Mouse (Mus musculus) CH12.LX (cell line): ENCODE measurements around the gene Zfp968. TPM values are rescaled to one million over a fixed set of nuclear protein-coding genes. Genes with fewer than 3 reads are reported as not detected.
"Not testable (repeated sequence)": the region's sequence is repeated elsewhere in the genome, so short reads cannot be mapped to it uniquely, and the experiment has no call there.

Source experiments
- DNase-seq: peaks from one replicate; pipeline ENCODE4 v3.0.0-alpha.2; 2013; ENCODE audit errors: extremely low read depth
- H3K27ac ChIP-seq: 2 replicates; pipeline ENCODE4 v1.5.1; 2012; ENCODE audit warnings: low read depth, mild to moderate bottlenecking, control low read depth, moderate library complexity; ENCODE audit not compliant: insufficient read depth
- H3K27me3 ChIP-seq: replicated peaks from 2 replicates; pipeline ENCODE3; 2012; ENCODE audit warnings: inconsistent platforms
- H3K36me3 ChIP-seq, 2 experiments: replicated peaks in 1 of 2; 2 replicates each; pipeline versions ENCODE3 to v1.6.1; 2012; ENCODE audit warnings: inconsistent platforms in 1 of 2, low read length in 1 of 2, mild to moderate bottlenecking in 1 of 2, mixed read lengths in 1 of 2, moderate library complexity in 1 of 2; ENCODE audit not compliant: control insufficient read depth in 1 of 2, insufficient read depth in 1 of 2
- H3K4me1 ChIP-seq, 2 experiments: 2 replicates each; pipeline ENCODE4 v1.6.1; 2012; ENCODE audit warnings: inconsistent platforms in 1 of 2, moderate library complexity in 1 of 2; ENCODE audit not compliant: insufficient read depth in 2 of 2, control insufficient read depth in 1 of 2
- H3K4me2 ChIP-seq: 2 replicates; pipeline ENCODE4 v1.6.1; 2012; ENCODE audit warnings: low read depth, mild to moderate bottlenecking, control low read depth; ENCODE audit not compliant: poor library complexity, insufficient read depth, severe bottlenecking
- H3K4me3 ChIP-seq, 3 experiments: fragments of 150-350 bp in 1 of 3; sonication (generic) in 1 of 3; replicated peaks in 1 of 3; 2 replicates each; pipeline versions ENCODE3 to v1.5.1; 2011 to 2012; ENCODE audit warnings: low read depth in 2 of 3, low read length in 2 of 3, mild to moderate bottlenecking in 2 of 3, moderate library complexity in 2 of 3, control low read depth in 1 of 3, improper control_type of control experiment in 1 of 3, inconsistent platforms in 1 of 3, mixed read lengths in 1 of 3; ENCODE audit not compliant: poor library complexity in 1 of 3
- H3K79me2 ChIP-seq: replicated peaks from 2 replicates; pipeline ENCODE4 v1.6.1; 2012; ENCODE audit warnings: mild to moderate bottlenecking, moderate library complexity; ENCODE audit not compliant: control insufficient read depth, poor library complexity, insufficient read depth, severe bottlenecking; ENCODE audit errors: extremely low read depth
- H3K9ac ChIP-seq: 2 replicates; pipeline ENCODE4 v1.6.1; 2012; ENCODE audit warnings: low read depth, mild to moderate bottlenecking, control low read depth, moderate library complexity; ENCODE audit not compliant: insufficient read depth
- H3K9me3 ChIP-seq: replicated peaks from 2 replicates; pipeline ENCODE3; 2012; ENCODE audit warnings: low read length, inconsistent platforms, mixed read lengths
- dilution Hi-C: fragments of 300-500 bp; cut with MboI; formaldehyde crosslinking; loops from 2 replicates; pipeline ENCODE4 v1.14.3; 2020; ENCODE audit warnings: low sequenced_read_pairs; ENCODE audit not compliant: extremely low pct_unique_long_range_greater_than_20kb, extremely low pct_ligation_motif_present
- in situ Hi-C: fragments of 300-500 bp; cut with MboI; formaldehyde crosslinking; loops from 3 replicates; pipeline ENCODE4 v1.14.3; 2019; ENCODE audit warnings: low sequenced_read_pairs, low pct_ligation_motif_present, low pct_unique_long_range_greater_than_20kb, mixed read lengths
- polyA plus RNA-seq: library from polyadenylated mRNA; unstranded; fragments of >175 nt; gene quantifications from 2 replicates; pipeline ENCODE4 v1.2.1, GENCODE M21; 2012; ENCODE audit warnings: low read depth; ENCODE audit not compliant: insufficient read length
- total RNA-seq, 2 experiments: library from RNA; depleted of rRNA; stranded (reverse); fragments of 300-350 nt in 1 of 2; fragments of >200 nt in 1 of 2; gene quantifications; 2 replicates each; pipeline ENCODE4 v1.2.3; 2012 to 2014

The Zfp968 gene
- total RNA-seq (2012; rRNA removed) (2.9 and 3.1 TPM in 2 replicates), total RNA-seq (2014; rRNA removed) (8.0 and 9.0 TPM in 2 replicates), polyA plus RNA-seq (1.3 and 1.5 TPM in 2 replicates)

- dilution Hi-C loops, DNase-seq, H3K9ac ChIP-seq, H3K27me3 ChIP-seq, H3K27ac ChIP-seq, H3K79me2 ChIP-seq, H3K36me3 ChIP-seq, H3K4me1 ChIP-seq, H3K4me2 ChIP-seq, in situ Hi-C loops, H3K4me3 ChIP-seq, H3K9me3 ChIP-seq: not testable (repeated sequence)
Measured at GRCm38 (mm10) chr2:175372136-175372535, at the start of gene Zfp968. Gene Zfp968 (plus strand): TSS chr2:175372436.

- H3K9me3 ChIP-seq, H3K4me1 ChIP-seq, H3K36me3 ChIP-seq, H3K27me3 ChIP-seq, H3K4me3 ChIP-seq, dilution Hi-C loops, H3K27ac ChIP-seq, in situ Hi-C loops, DNase-seq, H3K79me2 ChIP-seq, H3K4me2 ChIP-seq, H3K9ac ChIP-seq: not testable (repeated sequence)
Measured at GRCm38 (mm10) chr2:175338097-175338496, 34.1 kb upstream of the Zfp968 start, which contains the start of gene Gm4631. Gene Gm4631 (minus strand): TSS chr2:175338197.

Other genes with a start within 250 kb of the Zfp968 start
- gene Gm14399, start 230.4 kb upstream of the Zfp968 start, total RNA-seq (2012; rRNA removed): 6.5 and 6.9 TPM in 2 replicates
- 16.5 and 18.3 TPM in 2 replicates for gene Gm14399, start 230.4 kb upstream of the Zfp968 start, total RNA-seq (2014; rRNA removed)
- 6.6 and 6.7 TPM in 2 replicates for gene Gm14399, start 230.4 kb upstream of the Zfp968 start, polyA plus RNA-seq
- 2.9 and 3.1 TPM in 2 replicates for gene Gm14443, start 196.6 kb upstream of the Zfp968 start, total RNA-seq (2012; rRNA removed)
- 2.7 and 3.0 TPM in 2 replicates for gene Gm14443, start 196.6 kb upstream of the Zfp968 start, total RNA-seq (2014; rRNA removed)
- gene Gm14443, start 196.6 kb upstream of the Zfp968 start, polyA plus RNA-seq: 1.9 and 2.0 TPM in 2 replicates
- gene Gm14391, start 165.5 kb upstream of the Zfp968 start, total RNA-seq (2012; rRNA removed): 13.4 and 13.5 TPM in 2 replicates
- gene Gm14391, start 165.5 kb upstream of the Zfp968 start, total RNA-seq (2014; rRNA removed): 14.3 and 15.4 TPM in 2 replicates
- gene Gm14391, start 165.5 kb upstream of the Zfp968 start, polyA plus RNA-seq: 11.3 and 15.2 TPM in 2 replicates
- gene Gm14440, start 97.3 kb upstream of the Zfp968 start, total RNA-seq (2012; rRNA removed): not detected in 2 replicates
- 3.4 TPM in 1 of 2 replicates, not detected in the other for gene Gm14440, start 97.3 kb upstream of the Zfp968 start, total RNA-seq (2014; rRNA removed)
- 3.6 and 4.0 TPM in 2 replicates for gene Gm14440, start 97.3 kb upstream of the Zfp968 start, polyA plus RNA-seq
- gene Gm4631, start 34.2 kb upstream of the Zfp968 start, total RNA-seq (2012; rRNA removed): 11.5 and 13.3 TPM in 2 replicates
- gene Gm4631, start 34.2 kb upstream of the Zfp968 start, total RNA-seq (2014; rRNA removed): 21.4 and 24.8 TPM in 2 replicates
- gene Gm4631, start 34.2 kb upstream of the Zfp968 start, polyA plus RNA-seq: 22.8 and 23.8 TPM in 2 replicates
- 6.4 and 8.7 TPM in 2 replicates for gene Gm4724, start 63.4 kb downstream of the Zfp968 start, total RNA-seq (2012; rRNA removed)
- 10.9 and 12.0 TPM in 2 replicates for gene Gm4724, start 63.4 kb downstream of the Zfp968 start, total RNA-seq (2014; rRNA removed)
- 0.87 and 5.1 TPM in 2 replicates for gene Gm4724, start 63.4 kb downstream of the Zfp968 start, polyA plus RNA-seq
- gene Zfp965, start 97.5 kb downstream of the Zfp968 start, total RNA-seq (2012; rRNA removed): 3.1 and 3.7 TPM in 2 replicates
- 12.1 and 12.3 TPM in 2 replicates for gene Zfp965, start 97.5 kb downstream of the Zfp968 start, total RNA-seq (2014; rRNA removed)
- gene Zfp965, start 97.5 kb downstream of the Zfp968 start, polyA plus RNA-seq: 5.5 and 6.9 TPM in 2 replicates